Mouse (Mus musculus) limb, embryonic 10.5 days (tissue): Measurements from ENCODE around the gene Pcdh9. TPM values are rescaled to one million over a fixed set of nuclear protein-coding genes. Genes with fewer than 3 reads are reported as not detected.

Source experiments
- DNase-seq: peaks from one replicate; pipeline ENCODE4 v3.0.0-alpha.2; 2017; ENCODE audit warnings: low spot score
- H3K27ac ChIP-seq: fragments of 300-500 bp; sonication (generic); 2 replicates; pipeline ENCODE4 v1.5.1; 2016; ENCODE audit warnings: mild to moderate bottlenecking
- H3K27me3 ChIP-seq: fragments of 300-500 bp; sonication (generic); 2 replicates; pipeline ENCODE4 v1.6.1; 2016; ENCODE audit warnings: low read depth, mild to moderate bottlenecking; ENCODE audit not compliant: poor library complexity, severe bottlenecking
- H3K36me3 ChIP-seq: fragments of 300-500 bp; sonication (generic); 2 replicates; pipeline ENCODE4 v1.6.1; 2016; ENCODE audit warnings: mild to moderate bottlenecking, moderate library complexity
- H3K4me1 ChIP-seq: fragments of 300-500 bp; sonication (generic); 2 replicates; pipeline ENCODE4 v1.6.1; 2016
- H3K4me3 ChIP-seq: fragments of 300-500 bp; sonication (generic); 2 replicates; pipeline ENCODE4 v1.5.1; 2016; ENCODE audit warnings: mild to moderate bottlenecking, moderate library complexity
- H3K9me3 ChIP-seq: fragments of 300-500 bp; sonication (generic); replicated peaks from 2 replicates; pipeline ENCODE4 v1.6.1; 2016; ENCODE audit warnings: mild to moderate bottlenecking
- WGBS: fragments of 180-500 bp; shearing (Covaris S2); methylation state at CpG from one replicate; pipeline ENCODE4 v1.1.7; 2016; 5-methylcytosine and 5-hydroxymethylcytosine counted together
- polyA plus RNA-seq: library from polyadenylated mRNA; unstranded; fragments of >200 nt; fragmentation: Nextera tagmentation; extraction: Ambion mirVana; gene quantifications from 2 replicates; pipeline ENCODE4 v1.2.1, GENCODE M21; 2016

The Pcdh9 gene
- polyA plus RNA-seq, 1 experiment from 2014 or later = 13.3 TPM

GRCm38 (mm10) chr14:93061824-93062620, 828.5 kb downstream of the Pcdh9 start:
- no peaks in the 10 kb centered on the region for H3K4me1 ChIP-seq
- no peak for DNase-seq
- no peak overlapping the region for H3K27ac ChIP-seq
- no peak overlapping the region for H3K4me3 ChIP-seq
- H3K36me3 ChIP-seq = no peaks in the 10 kb centered on the region
- no peaks in the 10 kb centered on the region for H3K9me3 ChIP-seq
- 87% methylated on average over 5 of the region's 5 CpGs for WGBS
- no peaks in the 10 kb centered on the region for H3K27me3 ChIP-seq

GRCm38 (mm10) chr14:93058799-93059198, 831.7 kb downstream of the Pcdh9 start:
- no peak overlapping the region for H3K4me3 ChIP-seq
- WGBS = 94% methylated on average over 6 of the region's 6 CpGs
- H3K4me1 ChIP-seq = no peaks in the 10 kb centered on the region
- DNase-seq = no peak
- no peak overlapping the region for H3K27ac ChIP-seq
- no peaks in the 10 kb centered on the region for H3K9me3 ChIP-seq
- no peaks in the 10 kb centered on the region for H3K36me3 ChIP-seq
- H3K27me3 ChIP-seq = no peaks in the 10 kb centered on the region

- no peaks in the 10 kb centered on the region for H3K4me1 ChIP-seq
- H3K9me3 ChIP-seq = no peaks in the 10 kb centered on the region
- WGBS = 91% methylated on average over 3 of the region's 3 CpGs
Measured at GRCm38 (mm10) chr14:93055997-93056396, 834.5 kb downstream of the Pcdh9 start.

DNA sequence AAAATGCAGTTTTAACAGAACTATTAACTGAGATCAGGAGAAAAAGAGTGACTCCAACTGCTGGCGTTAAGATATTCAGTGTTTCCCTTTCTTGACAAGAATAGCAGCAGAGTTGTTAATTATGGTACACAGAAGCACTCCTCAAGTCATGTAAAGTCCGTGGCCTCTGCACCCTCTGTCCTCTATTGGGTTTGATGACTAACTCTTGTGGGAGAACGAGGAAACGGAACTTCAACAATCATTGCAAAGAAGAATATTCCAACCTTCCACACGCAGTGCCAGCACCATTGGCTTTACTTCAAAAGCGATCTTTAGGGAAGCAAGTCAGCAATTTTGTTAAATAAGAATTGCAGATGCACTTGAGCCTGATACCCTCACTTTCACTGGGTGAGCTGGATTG, 849.9 kb downstream of the Pcdh9 start:
- DNase-seq = no peak
- Histone ChIP-seq H3K27ac (no peak overlapping the region), H3K4me1 (no peaks in the 10 kb centered on the region), H3K9me3 (no peaks in the 10 kb centered on the region), H3K4me3 (no peak overlapping the region), H3K27me3 (no peaks in the 10 kb centered on the region), H3K36me3 (no peaks in the 10 kb centered on the region)
- WGBS = 88% methylated on average over 6 of the region's 6 CpGs

More at GRCm38 (mm10) chr14:93055997-93056396, 834.5 kb downstream of the Pcdh9 start:
- no peak for DNase-seq
- Histone ChIP-seq H3K36me3 (no peaks in the 10 kb centered on the region), H3K27ac (no peak overlapping the region), H3K27me3 (no peaks in the 10 kb centered on the region), H3K4me3 (no peak overlapping the region)

- WGBS = 56% methylated on average over 8 of the region's 8 CpGs
- DNase-seq = no peak
- H3K27ac ChIP-seq = no peak overlapping the region
Measured at GRCm38 (mm10) chr14:93039326-93040221, 850.9 kb downstream of the Pcdh9 start.

DNA sequence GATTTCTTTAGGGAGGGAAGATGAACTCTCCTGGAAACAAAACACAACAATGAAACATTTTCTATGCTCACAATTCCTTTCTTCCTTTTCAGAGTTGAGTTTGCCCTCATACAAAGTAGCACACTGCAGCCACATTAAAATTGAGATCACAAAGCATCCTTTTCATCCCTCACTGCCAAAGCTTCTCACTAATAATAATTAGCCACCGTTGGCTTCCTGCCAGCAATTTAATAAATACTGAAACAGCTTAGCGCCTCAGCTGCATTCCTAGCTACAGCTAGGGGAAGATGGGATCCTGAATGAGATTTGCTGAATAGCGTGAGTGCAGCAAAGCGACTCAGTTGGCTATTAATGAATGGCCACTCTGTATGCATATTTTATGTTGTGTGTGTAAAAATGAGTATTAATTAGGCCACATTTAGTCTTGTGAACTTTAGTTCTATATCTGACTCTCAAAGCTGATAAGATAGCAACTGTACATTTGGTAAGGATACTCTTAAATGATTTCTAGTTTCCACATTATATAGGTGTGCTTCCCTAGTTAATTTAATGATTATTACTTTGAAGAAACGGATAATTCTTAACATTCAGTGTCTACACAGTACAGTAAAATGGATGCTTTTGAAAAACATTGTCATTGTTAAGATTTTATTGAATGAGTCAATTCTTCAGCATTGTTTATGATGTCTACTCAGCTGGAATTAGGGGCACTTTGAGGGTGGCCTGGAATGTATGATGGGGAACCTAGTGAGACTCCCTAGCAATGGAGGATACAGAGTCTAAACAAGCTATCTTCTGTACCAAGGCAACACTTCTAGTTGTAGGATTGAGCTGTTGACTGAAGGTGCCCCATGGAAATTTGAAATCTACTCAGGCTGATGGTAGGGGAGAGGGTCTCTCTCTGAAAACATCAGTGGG, 881.1 kb downstream of the Pcdh9 start:
- DNase-seq = no peak
- H3K27me3 ChIP-seq = no peaks in the 10 kb centered on the region
- H3K4me1 ChIP-seq = no peaks in the 10 kb centered on the region
- 89% methylated on average over 5 of the region's 5 CpGs for WGBS
- no peak overlapping the region for H3K4me3 ChIP-seq
- no peak overlapping the region for H3K27ac ChIP-seq
- H3K9me3 ChIP-seq = no peaks in the 10 kb centered on the region
- H3K36me3 ChIP-seq = no peaks in the 10 kb centered on the region

More at GRCm38 (mm10) chr14:93039326-93040221, 850.9 kb downstream of the Pcdh9 start:
- Histone ChIP-seq H3K9me3 (no peaks in the 10 kb centered on the region), H3K4me1 (no peaks in the 10 kb centered on the region), H3K36me3 (no peaks in the 10 kb centered on the region), H3K4me3 (no peak overlapping the region), H3K27me3 (no peaks in the 10 kb centered on the region)
